Mouse (Mus musculus) CD4-positive, CD25-positive, alpha-beta regulatory T cell, adult 4 months (primary cell): ENCODE data around the gene Vsig10. TPM values are rescaled to one million over a fixed set of nuclear protein-coding genes. Genes with fewer than 3 reads are reported as not detected.
"Not testable (repeated sequence)": the region's sequence is repeated elsewhere in the genome, so short reads cannot be mapped to it uniquely, and the experiment has no call there.

ENCODE experiments used
- ATAC-seq: one replicate; pipeline ENCODE4 v1.8.0; 2017
- polyA plus RNA-seq, 2 experiments: library from polyadenylated mRNA; unstranded; fragments of 100-300 nt; shearing (Covaris generic); gene quantifications; one replicate each; pipeline ENCODE4 v1.2.1; 2017

Vsig10 gene
- polyA plus RNA-seq, 2 experiments from 2014 or later = 5.5 to 8.3 TPM

DNA sequence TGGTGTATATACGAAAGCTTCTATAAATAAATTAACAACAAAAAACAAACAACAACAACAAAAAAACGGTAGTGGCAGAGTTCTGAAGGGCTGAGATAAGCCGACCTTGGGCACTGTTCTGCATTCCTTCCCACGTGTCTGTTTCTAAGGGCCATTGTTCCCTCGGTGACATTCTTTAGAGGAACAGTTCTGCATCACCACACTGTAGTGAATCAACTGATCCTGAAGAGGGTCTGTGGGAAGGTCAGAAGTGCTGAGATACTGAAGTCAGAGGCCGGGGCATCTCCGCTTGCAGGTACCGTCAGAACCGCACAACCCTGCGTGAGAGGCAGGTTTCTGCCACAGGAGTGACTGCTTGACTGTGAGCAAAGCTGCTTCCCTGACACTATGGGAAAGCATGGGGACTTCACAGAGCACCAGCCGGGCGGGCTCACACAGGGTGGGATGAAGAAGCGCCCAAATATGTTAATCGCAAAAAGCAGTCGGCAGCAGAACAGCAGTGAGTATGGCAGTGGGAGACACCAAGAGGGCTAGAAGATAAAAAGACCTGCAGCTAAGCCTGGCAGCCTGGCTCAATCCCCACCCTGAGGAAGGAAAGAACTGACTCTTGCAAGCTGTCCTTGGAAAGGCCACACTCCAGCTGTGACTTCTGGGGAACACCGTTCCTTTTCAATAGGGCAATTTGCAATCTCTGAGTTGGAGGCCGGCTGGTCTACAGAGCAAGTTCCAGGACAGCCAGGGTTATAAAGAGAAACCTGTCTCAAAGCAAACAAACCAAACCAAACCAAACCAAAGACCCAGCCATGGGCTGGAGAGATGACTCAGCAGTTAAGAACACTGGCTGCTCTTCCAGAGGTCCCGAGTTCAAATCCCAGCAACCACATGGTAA lies 14.9 kb upstream of the Vsig10 start:
- ATAC-seq = no peak

DNA sequence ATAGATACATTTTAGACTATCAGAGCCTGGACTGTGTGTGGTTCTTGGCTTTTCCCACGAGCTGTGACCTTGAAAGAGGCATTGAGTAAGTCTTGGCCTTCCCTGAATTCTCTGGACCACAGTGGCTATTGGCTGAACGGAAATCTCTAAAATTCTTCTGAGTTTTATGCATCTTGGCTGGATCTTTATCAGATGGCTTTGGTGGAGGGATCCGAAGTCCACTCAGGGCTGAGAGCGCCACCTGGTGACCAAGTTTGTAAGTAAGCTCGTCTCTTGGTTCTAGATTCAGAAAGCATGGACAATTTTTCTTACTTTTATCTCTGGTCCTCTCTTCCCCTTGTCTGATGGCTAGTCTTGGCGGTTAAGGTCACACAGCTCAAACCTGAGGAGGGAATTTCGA lies 13.9 kb upstream of the Vsig10 start:
- peak; percentile 53 for ATAC-seq

DNA sequence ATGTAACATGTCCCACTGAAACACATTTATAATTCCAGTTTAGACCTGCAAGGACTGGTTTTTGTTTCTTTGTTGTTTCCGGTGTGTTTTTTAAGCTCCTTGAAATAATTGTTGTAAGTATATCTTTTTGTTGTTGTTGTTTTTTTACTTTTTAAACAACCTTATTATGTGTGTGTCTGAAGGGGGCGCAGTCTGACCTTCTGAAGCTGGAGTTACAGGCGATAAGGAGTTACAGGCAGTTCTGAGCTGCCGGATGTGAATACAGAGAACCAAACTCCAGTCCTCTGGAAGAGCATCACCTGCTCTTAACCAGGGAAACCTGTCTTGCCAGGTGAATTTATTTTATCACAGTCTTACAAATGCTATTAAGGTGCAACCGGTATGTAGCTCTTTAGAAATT lies 13.1 kb upstream of the Vsig10 start:
- no peak for ATAC-seq

DNA sequence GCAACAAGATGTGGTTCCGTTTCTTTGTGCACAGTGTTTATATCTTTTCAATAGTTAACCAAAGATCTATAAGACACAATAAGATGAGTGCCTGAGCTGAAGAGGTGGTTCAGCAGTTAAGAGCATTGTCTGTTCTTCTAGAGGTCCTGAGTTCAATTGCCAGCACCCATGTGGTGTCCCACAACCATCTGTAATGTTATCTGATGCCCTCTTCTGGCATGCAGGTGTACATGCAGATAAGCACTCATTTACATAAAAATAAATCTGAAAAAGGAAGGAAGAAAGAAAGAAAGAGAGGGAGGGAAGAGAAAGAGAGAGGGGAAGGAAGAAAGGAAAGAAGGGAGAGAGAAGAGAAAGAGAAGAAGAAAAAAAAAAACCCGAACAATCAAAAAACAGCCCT lies 12.1 kb upstream of the Vsig10 start:
- no peak for ATAC-seq

DNA sequence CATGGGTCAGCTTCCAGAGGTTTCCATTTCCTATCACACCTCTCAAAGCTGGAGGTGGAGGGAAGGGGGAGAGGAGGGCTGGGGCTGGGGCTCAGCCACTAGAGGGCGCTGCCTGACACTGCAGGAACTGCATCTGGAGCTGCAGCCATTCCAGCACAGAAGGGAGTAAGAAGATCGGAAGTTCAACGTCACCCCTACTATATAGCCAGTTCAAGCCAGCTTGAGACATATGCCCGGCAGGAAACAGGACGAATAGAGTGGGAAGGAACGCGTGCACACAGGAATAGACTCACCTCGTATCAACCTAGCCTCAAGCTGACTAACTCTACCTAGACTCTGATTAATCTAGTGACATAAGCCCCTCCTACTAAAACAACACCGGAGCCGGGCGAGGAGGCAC lies 11.2 kb upstream of the Vsig10 start:
- ATAC-seq = peak; percentile 89

DNA sequence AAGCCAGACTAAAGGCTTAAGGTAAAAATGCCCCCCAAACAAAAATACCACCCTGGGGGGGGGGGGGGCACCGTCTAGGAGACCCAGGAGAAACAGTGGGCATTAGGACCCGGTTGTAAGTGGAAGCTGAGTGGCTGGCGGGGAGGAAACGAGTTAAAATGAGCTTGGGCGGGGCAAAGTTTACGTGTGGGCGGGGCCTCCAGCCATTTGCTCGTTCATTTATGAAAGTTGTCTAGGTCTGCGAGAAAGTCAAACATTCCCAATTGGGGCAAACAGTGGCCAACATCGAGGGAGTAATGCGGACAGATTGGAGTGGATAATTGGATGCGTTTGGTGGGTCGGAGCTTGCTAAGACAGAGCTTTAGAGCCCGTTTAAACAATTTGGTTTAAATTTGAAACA lies 5.5 kb upstream of the Vsig10 start:
- ATAC-seq = peak; percentile 56

DNA sequence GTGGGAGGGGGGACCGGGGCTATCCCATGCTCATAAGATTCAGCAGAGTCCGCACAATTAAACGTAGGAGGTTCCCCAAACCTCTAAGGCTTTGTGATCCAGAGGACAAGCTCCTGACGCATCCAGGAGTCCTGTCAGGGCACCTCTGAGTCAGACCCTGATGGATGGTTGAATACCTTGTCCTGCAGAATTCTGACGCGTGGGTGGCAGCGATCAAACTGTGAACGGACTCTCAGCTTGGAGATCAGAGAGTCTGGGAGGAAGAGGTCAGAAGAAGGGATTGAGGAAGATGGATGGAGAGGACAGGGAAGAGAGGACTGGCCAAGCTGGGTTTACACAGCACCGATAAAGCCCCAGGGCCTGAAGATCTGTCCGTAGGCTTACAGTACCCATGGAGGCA lies 5.0 kb upstream of the Vsig10 start:
- ATAC-seq = no peak

DNA sequence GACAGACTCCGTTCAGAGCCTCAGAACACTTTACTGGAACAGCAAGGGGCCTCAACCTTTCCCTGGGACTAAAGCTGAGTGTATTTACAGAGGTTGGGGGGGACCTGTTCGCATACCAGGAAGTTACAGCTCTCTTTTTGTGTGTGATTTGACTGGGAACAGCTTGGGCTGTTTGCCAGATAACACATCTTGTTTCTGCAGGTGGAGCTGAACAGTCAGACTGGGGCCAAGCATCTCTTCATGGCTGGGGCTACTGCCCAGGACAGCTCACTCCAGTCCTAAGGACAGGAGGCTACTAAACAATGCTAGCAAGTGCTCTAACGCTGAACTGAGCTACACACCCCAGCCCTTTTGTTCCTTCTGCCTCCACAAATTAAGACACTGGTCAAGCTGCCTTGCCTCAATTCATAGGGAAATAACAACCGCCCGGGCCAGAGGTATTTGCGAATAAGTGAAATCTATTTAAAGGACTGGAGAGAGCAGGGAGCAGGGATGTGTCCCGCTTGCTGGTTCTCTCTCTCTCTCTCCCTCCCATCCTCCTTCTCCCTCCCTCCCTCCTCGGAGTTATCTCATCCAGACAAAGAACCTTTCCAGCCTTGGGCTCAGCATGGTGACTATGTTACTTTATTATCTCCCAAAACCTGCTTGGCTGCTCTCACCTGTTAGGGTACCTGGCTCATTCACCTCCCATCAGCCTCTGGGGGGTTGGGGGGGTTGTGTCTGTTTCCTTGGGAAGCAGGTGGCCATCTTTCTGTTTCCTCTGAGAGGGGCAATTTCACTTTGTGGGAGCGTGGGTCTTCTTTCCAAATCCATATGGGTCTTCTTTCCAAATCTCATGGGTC lies 4.1 kb upstream of the Vsig10 start:
- no peak for ATAC-seq

DNA sequence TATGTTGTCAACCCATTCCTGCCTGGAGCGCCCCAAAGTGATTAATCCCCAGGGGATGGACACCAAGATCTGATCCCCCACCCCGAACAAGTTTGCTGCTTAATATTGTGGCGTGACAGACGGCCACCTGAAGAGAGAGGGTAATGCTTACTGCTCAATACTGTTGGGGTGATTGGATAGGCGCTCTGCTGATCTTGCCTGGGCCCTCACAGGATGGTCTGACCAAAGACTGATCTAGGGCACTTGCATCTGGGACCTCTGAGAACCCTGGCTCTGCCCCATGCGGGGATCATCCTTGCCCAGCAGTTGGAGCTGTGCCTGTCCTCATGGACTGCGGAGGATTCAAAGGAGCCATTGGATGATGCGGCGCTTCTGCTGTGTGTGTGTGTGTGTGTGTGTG lies 4.9 kb downstream of the Vsig10 start:
- ATAC-seq = no peak

DNA sequence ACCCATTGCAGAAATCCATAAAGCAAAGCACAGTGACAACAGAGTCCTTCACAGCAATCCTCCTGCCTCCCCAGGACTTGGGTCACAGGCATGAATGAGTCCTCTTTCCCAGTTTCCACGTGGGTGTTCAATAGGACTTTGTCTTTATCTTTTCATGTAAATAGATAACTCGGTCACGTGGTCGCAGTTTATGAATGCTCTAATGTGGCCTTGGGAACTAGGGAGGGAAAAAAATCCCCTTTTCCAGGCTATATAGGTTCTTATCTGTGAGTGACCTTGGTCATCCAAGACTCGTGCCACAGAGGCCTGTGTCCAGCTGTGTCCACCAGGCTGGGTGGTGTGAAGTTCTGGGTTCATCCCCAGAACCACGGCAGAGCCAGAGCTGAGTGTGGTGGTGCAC lies 7.5 kb downstream of the Vsig10 start:
- ATAC-seq = no peak

DNA sequence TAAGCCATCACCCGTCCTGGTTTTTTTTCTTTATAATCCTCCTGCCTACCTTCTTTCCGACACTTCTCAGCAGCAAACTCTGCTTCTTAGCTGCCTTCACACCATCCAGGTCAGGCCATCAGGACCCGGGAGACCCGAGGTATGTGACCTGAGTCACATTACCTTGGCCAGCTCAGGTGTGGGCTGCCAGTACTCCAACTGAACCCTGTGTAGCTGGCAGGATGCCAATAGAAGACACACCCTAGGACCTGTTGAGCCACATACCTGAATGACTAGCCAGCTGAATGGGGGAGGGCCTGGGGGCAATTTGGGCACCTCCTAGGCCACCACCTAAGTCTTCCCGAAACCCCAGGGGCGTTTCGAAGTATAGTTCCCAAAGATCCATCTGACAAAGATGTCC lies 11.6 kb downstream of the Vsig10 start:
- ATAC-seq = no peak

DNA sequence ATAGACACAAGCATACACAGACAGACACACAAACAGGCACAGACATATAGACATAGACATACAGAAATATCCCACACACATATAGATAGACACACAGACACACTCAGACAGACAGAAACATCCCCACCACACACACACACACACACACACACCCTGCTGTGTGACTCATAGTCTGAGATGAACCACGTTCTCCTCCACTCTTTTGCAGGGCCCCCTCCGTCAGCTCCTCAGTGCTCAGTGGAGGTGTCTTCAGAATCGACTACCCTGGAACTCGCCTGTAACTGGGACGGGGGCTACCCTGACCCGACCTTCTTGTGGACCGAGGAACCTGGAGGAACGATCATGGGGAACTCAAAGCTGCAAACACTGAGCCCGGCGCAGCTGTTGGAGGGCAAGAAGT lies 19.1 kb downstream of the Vsig10 start:
- ATAC-seq = no peak

DNA sequence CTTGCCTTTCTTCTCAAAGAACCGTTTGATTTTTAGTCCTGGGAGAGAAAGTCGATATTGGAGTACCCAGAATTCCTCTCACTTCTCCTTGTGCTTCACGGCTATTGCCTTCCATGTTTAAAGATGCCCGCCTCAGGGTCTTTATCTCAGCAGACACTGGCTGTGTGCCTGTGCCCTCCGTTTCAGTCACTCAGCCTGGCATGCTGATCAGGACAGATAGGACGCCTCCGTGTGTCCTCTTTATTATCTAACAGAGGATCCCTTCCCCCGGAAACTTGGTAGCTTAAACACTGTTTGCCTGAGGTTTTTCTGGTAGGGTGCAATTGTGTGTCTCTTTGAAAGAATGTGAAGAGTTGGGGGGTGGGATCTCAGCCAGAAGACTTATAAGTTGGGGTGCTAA lies 19.6 kb downstream of the Vsig10 start:
- ATAC-seq = no peak

DNA sequence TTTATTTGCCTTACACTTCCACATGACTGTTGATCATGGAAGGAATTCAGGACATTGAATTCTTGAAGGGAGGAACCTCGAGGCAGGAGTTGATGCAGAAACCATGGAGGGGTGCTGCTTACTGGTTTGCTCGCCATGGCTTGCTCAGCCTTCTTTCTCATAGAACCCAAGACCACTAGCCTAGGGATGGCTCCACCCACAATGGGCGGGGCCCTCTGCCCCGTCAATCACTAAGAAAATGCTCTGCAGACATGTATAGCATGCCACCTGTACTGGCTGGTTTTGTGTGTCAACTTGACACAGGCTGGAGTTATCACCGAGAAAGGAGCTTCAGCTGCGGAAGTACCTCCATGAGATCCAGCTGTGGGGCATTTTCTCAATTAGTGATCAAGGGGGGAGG lies 21.2 kb downstream of the Vsig10 start:
- ATAC-seq = no peak

DNA sequence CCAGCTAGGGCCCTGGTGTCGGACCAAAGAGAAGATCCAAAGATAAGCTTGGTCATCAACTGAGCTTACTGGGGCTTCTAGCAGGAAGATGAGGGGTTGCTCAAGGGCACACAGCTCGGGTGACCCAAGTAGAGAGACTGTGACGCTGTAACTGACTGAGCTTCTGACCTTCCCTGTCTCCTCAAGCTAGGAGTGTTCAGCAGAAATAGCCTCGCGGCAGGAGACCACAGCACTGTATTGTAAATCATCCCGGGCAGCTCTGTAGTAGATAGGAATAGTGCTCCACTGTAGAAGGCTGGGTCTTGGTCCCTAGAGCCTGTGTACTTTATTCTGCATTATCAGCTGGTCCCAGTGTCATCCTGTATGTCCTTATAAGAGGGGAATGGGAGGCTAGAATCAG lies 23.0 kb downstream of the Vsig10 start:
- ATAC-seq = no peak

DNA sequence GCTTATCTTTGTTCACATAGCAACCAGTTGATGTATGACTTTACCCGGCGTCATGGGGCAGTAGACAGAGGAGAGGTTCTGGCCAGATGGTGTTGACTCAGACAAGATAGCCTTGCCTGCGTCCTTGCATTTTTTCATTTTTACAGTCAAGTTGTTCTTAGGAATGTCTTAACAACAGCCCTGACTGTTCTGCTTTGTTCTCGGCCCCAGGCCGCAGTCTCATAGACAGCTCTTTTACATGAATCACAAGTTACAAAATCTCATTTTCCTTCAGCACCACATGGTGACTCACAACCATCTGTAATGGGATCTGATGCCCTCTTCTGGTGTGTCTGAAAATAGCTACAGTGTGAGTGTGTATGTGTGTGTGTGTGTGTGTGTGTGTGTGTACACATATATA lies 25.6 kb downstream of the Vsig10 start:
- ATAC-seq = not testable (repeated sequence)

DNA sequence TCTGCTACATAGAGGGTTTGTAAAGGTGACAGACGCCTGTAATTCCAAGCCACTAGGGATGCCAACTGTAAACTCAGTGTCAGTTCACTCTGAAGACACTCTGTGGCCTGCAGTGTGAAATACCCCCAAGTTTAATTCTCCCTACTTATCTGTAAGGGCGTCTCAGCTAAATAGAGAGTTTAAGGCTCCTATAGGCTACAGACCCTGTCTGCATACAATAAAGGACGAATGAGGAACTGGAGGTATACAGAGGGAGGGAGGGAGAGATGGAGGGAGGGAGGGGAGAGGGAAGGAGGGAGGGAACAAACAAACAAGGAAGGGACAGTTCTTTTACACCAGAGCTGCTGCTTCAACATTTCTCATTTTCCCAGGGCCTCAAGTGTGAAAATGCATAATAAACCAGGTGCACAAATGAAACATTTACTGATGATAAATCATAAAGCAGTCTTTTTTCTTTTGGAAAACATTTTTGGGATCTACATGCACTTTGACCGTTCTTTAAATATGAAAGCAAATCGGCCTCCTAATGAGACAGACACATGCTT lies 26.6 kb downstream of the Vsig10 start:
- ATAC-seq = no peak

DNA sequence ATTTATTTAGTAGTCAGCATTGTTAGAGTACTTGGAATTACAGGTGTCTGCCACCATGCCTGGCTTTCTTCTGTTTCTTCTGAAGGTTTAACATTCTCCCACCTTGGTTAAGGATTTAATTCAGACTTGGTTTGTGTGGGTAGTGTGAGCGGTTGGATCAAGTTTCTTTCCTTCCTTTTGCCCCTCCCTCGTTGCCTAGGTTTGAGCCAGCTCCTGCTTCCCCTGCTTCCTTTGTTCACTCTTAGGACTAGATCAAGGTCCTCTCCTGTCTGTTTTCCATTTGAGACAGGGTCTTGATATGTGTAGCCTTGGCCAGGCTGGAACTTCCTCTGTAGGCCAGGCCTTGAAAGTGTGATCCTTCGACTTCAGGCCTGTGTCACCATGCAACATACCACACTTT lies 27.4 kb downstream of the Vsig10 start:
- no peak for ATAC-seq

DNA sequence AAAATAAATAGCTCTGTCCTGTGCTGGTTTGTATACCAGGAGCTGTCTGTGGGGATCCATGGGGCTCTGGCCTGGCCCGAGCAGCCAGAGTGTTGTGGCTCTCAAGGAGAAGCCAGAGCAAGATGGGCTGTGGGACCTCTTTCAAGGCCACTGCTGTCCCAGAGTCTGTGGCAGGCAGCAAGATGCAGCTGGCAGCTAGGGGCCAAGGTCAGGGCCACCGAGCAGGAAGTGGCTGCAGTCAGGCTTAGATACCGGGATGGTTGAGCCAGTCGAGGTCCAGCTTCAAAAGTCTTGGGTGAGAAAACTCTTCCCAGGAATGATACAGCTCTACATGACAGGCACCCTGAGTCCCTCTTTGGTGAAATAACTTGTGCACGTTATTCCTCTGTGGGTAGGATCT lies 28.1 kb downstream of the Vsig10 start:
- ATAC-seq = no peak

DNA sequence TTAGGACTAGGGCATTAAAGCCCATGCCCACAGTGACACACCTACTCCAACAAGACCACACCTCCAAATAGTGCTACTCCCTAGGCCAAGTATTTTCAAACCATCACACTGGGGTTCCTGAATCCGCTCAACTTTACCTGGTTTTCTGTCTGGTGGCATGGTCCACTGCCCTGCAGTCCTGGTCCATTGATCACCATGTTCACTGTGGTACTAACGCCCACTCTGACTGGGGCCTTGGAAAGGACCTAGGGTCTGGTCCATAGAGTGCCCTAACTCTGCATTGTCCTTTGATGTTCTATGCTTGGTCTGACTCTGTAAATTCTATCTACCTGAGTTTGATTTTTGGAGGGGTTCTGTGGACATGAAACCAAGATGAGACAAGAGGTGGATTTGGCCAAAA lies 29.0 kb downstream of the Vsig10 start:
- no peak for ATAC-seq

DNA sequence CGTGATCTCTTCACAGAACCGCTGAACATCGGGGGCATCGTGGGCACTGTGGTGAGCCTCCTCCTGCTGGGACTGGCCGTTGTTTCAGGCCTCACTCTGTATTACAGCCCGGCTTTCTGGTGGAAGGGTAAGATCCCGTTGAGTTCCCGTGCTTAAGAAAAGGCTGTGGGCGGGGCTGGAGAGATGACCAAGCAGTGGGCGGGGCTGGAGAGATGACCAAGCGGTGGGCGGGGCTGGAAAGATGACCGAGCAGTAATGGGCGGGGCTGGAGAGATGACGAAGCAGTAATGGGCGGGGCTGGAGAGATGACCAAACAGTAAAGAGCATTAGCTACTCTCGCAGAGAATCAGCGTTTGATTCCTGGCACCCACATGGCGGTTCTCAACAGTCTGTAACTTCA lies 29.4 kb downstream of the Vsig10 start:
- no peak for ATAC-seq

DNA sequence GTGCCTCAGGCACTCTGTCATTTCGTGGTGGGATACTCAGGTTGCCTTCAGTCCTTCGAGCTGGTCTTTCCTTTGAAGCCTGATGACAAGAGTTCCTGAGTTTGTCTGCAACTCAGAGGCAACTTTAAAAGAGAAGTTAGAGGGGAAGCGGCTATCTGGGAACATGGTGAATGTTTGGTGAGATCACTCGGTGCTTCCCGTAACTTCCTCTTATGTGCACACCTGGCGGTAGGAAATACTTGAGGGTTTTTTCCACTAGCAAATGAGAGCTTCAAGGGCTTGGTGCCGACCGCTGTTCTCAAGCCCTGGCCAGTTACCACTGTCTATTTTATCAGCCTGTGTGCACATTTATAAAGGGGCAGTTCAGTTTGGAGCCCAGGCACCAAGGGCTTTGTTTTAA lies 35.2 kb downstream of the Vsig10 start:
- no peak for ATAC-seq

DNA sequence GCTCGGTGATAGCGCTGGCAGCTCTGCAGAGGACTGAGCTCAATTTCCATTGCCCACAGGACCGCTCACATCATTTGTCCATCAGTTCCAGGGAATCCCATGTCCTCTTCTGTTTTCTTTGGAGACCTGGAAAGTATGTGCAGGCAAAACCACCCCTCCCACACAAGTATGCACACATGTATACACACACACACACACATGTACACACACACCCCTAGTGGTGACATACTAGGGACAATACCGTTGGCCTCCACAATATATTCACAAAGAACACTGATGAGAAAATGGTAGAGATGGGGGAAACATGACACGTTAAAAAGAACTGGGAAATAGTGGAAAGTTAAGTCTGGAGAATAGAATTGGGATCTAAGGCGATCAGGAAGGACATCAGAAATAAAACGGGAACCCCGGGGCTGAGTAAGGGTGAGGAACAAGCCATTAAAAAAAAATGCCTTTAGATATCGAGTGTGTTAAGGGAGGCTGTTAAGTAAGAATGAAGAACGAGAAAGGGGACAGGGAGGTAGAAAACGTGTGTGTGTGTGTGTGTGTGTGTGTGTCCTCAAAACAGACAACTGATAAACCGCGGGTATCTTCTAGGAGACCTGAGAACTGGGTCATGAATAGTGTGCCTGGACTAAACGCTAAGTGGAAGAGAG lies 36.9 kb downstream of the Vsig10 start:
- no peak for ATAC-seq
